Mouse (Mus musculus): Measurements from ENCODE around the gene Tnnt1. TPM values are rescaled to one million over a fixed set of nuclear protein-coding genes. Genes with fewer than 3 reads are reported as not detected.
"Not testable (repeated sequence)": the region's sequence is repeated elsewhere in the genome, so short reads cannot be mapped to it uniquely, and the experiment has no call there.

Gene Tnnt1
- 1 to 10 TPM in 1 of 2 experiments, under 1 TPM in 1; 0.37 to 1.6 TPM for total RNA-seq (2021)
- polyA plus RNA-seq (2012; rRNA removed): 0.17 TPM in 1 of 2 replicates, not detected in the other
- long read RNA-seq, partial matches to known transcripts: 0 of 1 reads
- long read RNA-seq, other reads (novel, unspliced or antisense): 1 of 1 reads

DNA sequence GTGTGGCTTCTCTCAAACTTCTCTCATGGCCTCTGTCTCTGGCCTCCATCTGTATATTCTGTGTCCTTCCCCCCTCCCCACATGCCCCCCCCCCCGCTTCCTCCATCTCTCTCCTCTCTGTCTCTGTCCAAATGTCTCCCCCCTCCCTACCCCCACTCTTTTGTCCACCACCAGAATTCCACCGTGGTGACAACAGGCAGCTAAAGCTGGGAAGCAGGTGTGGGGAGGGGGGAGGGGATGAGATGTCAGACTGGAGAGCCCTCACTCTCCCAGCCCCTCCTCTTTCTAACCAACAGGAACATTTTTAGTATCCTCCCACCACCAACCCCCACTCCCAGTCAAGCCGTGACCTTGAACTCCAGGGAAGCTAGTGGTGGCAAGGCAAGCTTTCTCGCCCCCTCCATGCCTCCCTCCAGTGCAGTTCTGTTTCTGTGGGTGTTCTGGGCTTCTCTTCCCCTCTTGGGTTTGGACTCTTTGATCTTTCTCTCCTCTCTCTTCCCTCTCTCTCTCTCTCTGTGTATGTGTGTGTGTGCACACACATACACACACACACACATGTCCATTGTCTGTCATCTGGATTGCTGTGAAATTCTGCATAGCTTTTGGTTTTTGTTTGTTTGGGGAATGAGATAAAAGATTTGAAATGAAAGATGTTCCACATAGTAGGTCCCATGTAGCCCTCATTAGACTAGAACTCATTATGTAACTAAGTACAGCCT is at the start of gene Tnnt1:
TSS of gene Tnnt1 (minus strand) at position 51 of the 719 bp plus-strand sequence.
- DNase-seq: no peak

- no peak for DNase-seq
These were observed 46.5 kb upstream of the Tnnt1 start for GRCm38 (mm10) chr7:4562660-4563059.

DNA sequence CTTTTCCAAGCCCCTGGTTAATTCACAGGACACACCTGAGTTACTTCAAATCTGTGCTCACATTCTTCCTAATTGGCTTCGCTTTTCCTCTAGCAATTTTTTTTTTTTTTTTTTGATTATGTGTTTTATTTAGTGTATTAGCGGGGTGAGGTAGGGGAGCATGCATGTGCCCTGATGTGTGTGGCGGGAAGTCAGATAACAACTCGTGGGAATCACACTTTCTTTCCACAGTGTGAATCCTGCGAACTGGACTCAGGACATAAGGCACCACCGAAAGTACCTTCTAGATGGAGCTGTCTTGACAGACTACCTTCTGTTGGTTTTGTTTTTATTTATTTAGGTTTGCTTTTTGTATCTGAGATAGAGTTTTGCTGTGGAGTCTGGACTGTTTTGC is 41.0 kb upstream of the Tnnt1 start:
- no peak for DNase-seq

DNA sequence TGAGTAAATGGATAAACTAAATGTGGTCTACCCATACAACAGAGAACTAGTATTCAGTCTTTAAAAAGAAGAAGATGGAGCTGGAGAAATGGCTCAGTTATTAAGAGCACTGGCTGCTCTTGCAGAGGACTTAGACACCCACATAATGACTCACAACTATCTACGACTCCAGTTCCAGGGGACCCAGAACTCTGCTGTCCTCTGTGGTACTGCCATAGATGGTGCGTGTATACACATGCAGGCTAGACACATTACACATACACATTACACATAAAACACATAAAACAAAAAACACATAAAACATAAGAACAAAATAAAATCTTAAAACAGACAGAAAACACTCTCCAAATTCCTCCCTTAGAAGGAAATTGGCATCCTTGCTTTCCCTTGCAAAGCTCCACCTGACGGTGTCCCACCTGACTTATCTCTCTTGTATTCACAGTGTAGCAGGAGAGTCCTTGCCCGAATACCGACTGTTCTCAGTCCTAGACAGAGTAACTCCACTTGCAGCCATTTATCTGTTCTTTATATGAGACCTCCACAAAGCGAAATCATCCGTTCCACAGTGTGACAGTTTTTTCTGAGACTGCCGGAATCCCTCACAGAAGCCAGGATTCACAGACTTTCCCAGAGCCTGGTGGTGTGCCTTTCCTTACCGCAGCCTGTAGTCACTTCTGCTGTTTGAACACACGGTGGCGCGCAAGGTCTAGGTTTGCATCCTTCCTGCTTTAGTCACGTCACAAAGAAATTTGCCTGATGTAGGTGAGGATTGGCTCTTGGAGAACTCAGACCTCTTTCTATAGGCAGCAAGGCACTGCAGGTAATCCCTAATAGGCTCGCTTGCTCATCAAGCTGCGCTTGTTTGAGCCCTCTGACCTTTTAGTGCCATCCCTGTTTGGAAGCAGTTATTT is 40.3 kb upstream of the Tnnt1 start:
- peak; percentile 64 for DNase-seq

DNA sequence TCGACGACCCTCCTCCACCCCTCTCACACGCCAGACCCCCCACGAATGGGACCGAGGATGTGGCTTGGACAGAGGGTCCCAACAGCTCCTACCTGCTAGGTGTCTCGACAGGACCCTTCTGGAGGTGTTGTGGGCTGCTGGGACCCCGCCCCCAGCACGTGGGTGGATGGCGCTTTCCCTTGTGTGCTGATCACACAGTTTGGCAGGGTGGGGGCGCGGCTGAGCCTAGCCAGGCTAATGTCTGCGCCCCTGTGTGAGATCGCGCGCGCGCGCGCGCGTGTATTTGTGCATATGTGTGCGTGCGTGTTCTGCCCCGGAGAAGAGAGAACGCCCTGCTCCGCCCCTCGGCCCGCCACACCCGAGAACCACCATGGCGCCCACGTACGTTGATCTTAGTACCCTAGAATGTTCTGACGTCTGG is 31.0 kb upstream of the Tnnt1 start, which contains the start of gene Syt5:
TSS of gene Syt5 (minus strand) at position 321 of the 421 bp plus-strand sequence.
- DNase-seq: no peak

GRCm38 (mm10) chr7:4546591-4547131 is 30.5 kb upstream of the Tnnt1 start:
- peak; percentile 79 for DNase-seq

GRCm38 (mm10) chr7:4546050-4546449 is 29.9 kb upstream of the Tnnt1 start:
- DNase-seq: no peak

DNA sequence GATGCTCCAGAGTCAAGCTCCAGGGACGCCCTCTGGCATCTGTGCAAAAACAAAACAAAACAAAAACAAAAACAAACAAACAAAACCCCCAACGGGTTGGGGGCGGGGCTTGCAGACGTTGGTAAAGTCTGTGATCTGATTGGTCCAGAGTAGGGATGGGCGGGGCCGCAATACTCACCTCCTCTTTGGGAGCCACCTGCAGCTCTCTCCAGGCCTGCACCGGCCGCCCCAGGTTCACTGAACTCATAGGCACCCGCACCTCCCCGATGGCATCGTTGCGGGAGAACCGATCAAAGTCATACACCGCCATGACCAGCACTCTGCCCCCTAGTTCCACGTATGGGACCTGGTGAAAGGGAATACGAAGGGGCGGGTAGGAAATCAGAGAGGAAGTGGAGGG is 25.8 kb upstream of the Tnnt1 start:
- no peak for DNase-seq

DNA sequence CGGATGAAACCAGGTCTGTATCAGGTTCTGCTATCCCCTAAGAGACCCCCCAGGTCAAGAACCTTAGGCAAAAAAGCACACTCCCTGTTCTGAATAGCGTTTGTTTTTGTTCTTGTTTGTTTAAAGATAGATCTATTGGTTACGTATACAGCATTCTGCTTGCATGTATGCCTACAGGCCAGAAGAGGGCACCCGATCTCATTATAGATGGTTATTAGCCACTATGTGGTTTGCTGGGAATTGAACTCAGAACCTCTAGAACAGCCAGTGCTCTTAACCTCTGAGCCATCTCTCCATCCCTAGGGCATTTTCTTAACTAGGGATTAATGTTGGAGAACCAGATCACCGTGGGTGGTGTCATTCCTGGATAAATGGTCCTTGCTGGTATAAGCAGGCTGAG is 25.2 kb upstream of the Tnnt1 start:
- no peak for DNase-seq

DNA sequence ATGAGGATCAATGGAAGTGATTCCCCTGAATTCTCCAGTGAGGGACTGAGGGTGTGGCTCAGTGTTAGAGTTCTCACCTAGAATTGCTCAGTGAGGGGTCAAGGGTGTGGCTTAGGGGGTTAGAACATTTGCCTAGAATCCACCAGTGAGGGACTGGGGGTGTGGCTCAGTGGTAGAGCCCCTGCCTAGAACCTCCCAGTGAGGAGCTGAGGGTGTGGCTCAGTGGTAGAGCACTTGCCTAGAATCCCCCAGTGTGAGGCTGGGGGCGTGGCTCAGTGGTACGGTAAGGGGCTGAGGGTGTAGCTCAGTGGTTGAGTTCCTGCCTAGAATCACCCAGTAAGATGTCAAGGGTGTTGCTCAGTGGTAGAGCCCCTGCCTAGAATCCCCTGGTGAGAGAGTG is 22.8 kb upstream of the Tnnt1 start:
- DNase-seq: no peak

- DNase-seq: no peak
These were observed 21.0 kb upstream of the Tnnt1 start for GRCm38 (mm10) chr7:4537181-4537580.

GRCm38 (mm10) chr7:4536369-4536768 is 20.2 kb upstream of the Tnnt1 start:
- no peak for DNase-seq

DNA sequence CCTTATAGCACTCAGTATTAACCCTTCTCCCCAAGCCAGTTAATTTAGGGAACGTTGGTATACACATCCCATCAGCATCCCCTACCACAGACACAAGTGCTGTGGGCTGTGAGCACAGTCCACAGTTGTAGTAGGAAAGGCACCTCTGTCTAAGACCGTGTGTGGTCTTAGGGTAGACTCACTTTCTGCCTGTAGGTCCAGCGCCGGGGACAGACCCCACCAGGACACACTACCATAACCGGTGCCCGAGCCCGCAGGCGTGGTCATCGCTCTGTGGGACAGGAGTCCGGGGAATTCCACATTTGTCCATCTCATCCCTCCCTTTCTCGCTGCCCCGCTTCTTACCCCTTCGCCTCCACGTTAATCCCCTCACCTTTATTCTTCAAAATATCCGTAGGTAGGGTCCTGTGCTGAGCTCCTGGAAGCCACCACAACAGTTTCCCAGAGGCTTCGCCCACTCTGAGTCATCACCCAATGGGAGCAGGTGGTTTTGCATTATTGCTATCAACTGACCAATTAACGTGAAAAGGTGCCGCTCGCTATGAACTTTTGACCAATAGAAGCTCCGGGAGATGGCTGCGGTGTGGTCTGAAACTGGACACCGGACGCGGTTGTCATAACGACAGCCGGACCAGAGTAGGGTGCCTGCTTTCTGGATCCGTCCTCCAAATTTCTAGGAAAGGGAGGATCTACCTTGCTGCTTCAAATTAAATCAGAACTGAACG is 16.0 kb upstream of the Tnnt1 start, which contains the start of gene Dnaaf3:
TSS of gene Dnaaf3 (minus strand) at position 449 of the 725 bp plus-strand sequence.
- peak; percentile 83 for DNase-seq

GRCm38 (mm10) chr7:4530166-4530565 is 14.0 kb upstream of the Tnnt1 start:
- DNase-seq: not testable (repeated sequence)

GRCm38 (mm10) chr7:4527302-4527689 is 11.1 kb upstream of the Tnnt1 start:
- DNase-seq: no peak

GRCm38 (mm10) chr7:4526341-4527301 is 10.4 kb upstream of the Tnnt1 start:
- peak; percentile 70 for DNase-seq

- DNase-seq: peak; percentile 24
These were observed 8.2 kb upstream of the Tnnt1 start, which contains the start of gene Tnni3 for GRCm38 (mm10) chr7:4524212-4524922. TSS of gene Tnni3 (minus strand) at chr7:4524229.

DNA sequence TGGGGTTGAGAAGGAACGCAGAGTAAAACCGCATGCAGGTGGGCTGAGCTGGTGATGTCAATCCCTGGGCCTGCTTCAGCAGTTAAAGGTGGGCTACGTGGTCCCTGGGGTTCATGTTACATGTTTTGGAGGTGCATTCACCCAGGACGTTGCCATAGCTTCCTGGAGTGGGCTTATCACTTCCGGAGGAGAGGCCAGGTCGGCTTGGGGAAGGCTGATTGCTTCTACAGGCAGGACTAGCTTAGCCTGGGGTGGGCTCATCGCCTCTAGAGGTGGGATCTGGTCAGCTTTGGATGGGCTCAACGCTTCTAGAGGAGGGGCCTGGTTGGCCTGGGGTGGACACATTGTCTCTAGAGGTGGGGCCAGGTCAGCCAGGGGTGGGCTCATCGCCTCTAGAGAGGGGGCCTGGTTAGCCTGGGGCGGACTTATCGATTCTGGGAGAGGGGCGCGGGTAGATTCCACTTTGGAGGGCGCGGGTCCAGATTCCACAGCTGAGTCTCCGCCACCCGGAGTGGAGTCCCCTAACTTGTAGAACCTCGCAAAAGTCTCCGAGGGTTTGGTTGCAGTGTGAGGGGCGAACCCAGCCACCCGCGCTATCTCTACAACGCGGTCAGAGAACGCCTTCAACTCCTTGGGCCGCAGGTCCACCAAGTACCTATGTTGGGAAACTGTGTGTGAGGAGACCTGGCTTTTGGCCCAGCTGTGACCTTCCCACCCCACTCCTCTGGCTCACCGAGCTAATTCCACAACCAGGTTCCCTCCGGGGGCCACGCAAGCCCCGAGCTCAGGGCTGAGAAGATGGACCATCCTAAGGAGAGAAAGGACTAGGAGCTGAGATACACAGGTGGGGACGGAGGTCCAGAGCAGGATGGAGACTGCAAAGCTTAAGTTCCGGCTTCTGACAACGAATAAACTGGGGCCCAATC is 7.3 kb upstream of the Tnnt1 start:
- DNase-seq: no peak

DNA sequence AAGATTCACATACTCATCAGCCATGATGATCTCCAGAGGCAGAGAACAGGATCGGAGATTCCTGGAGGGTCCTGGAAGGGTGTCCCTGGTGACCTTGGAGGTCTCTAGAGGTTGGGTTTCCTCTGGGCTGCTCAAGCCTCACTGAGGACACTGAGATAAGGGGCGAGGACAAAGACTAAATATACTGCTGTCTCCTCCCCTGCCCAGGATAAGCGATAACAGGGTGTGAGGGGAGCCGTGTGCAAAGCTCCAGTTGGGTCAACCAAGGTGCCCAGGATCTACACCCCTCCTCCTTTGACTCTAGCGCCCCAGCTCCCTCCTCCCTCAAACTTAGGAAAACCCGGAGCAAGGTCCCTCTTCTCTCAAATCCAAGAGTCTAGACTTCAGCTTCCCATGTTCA is 6.1 kb upstream of the Tnnt1 start:
- DNase-seq: no peak

Measured in adrenal gland, adult 2 months (tissue).